Mouse (Mus musculus): Measurements from ENCODE around the gene Galnt2. TPM values are rescaled to one million over a fixed set of nuclear protein-coding genes. Genes with fewer than 3 reads are reported as not detected.

The Galnt2 gene
- total RNA-seq, 1 experiment from 2014 or later: 42.6 TPM

Other genes starting within 250 kb of the Galnt2 start
- gene Abcb10, start 248.3 kb upstream of the Galnt2 start, total RNA-seq (2017): 10.1 and 12.0 TPM in 2 replicates
- 47.4 and 50.5 TPM in 2 replicates for gene Taf5l, start 210.0 kb upstream of the Galnt2 start, total RNA-seq (2017)
- 22.7 and 27.9 TPM in 2 replicates for gene Urb2, start 209.9 kb upstream of the Galnt2 start, total RNA-seq (2017)
- gene Pgbd5, start 208.3 kb downstream of the Galnt2 start, total RNA-seq (2017): not detected in 2 replicates

All from hematopoietic stem cell, adult 5-6 weeks (primary cell).